Mouse (Mus musculus) liver, adult 2 months (tissue): ENCODE data around the gene Gm28035. TPM values are rescaled to one million over a fixed set of nuclear protein-coding genes. Genes with fewer than 3 reads are reported as not detected.

ENCODE experiments used
- DNase-seq: peaks from one replicate; pipeline ENCODE4 v3.0.0-alpha.2; 2011; ENCODE audit warnings: low read depth, low spot score; ENCODE audit errors: extremely low read depth
- H3K27ac ChIP-seq: fragments of 200-500 bp; replicated peaks from 2 replicates; pipeline ENCODE4 v1.5.1; 2012; ENCODE audit warnings: low read depth, mild to moderate bottlenecking, control low read depth, inconsistent platforms, low read length; ENCODE audit not compliant: insufficient read depth
- H3K27me3 ChIP-seq: fragments of 200-500 bp; 2 replicates; pipeline ENCODE4 v1.6.1; 2012; ENCODE audit warnings: mild to moderate bottlenecking, moderate library complexity, low read length, inconsistent platforms; ENCODE audit not compliant: control insufficient read depth, insufficient read depth
- H3K36me3 ChIP-seq: fragments of 200-500 bp; 2 replicates; pipeline ENCODE4 v1.6.1; 2012; ENCODE audit warnings: low read length, inconsistent platforms; ENCODE audit not compliant: control insufficient read depth, insufficient read depth
- H3K4me1 ChIP-seq: fragments of 200-500 bp; 2 replicates; pipeline ENCODE4 v1.6.1; 2011; ENCODE audit warnings: low read length; ENCODE audit not compliant: control insufficient read depth, insufficient read depth
- H3K4me3 ChIP-seq: fragments of 200-500 bp; 2 replicates; pipeline ENCODE4 v1.5.1; 2011; ENCODE audit warnings: low read depth, mild to moderate bottlenecking, control low read depth, low read length, moderate library complexity; ENCODE audit not compliant: insufficient read depth
- H3K79me2 ChIP-seq: fragments of 200-500 bp; 2 replicates; pipeline ENCODE4 v1.6.1; 2012; ENCODE audit warnings: inconsistent platforms, mild to moderate bottlenecking, low read length, moderate library complexity; ENCODE audit not compliant: control insufficient read depth, insufficient read depth
- H3K9ac ChIP-seq: fragments of 200-500 bp; 2 replicates; pipeline ENCODE4 v1.6.1; 2012; ENCODE audit warnings: low read depth, mild to moderate bottlenecking, control low read depth, inconsistent platforms, low read length
- CTCF ChIP-seq: fragments of 200-500 bp; IDR thresholded peaks from 2 replicates; pipeline ENCODE4 v1.5.1; 2011; ENCODE audit warnings: low read depth, low read length, control low read depth
- POLR2A ChIP-seq: fragments of 200-500 bp; IDR thresholded peaks from 2 replicates; pipeline ENCODE4 v1.6.1; 2011; ENCODE audit warnings: low read length, control low read depth; ENCODE audit not compliant: insufficient read depth; ENCODE audit errors: extremely low read depth
- WGBS: fragments of 180-500 bp; shearing (Covaris S2); methylation state at CpG from one replicate; pipeline ENCODE4 v1.1.7; 2018; 5-methylcytosine and 5-hydroxymethylcytosine counted together
- polyA plus RNA-seq: library from polyadenylated mRNA; depleted of rRNA; stranded (reverse); fragments of >200 nt; gene quantifications from 2 replicates; pipeline ENCODE4 v1.2.3, GENCODE M21; 2012
- total RNA-seq: library from RNA; depleted of rRNA; stranded (reverse); fragments of >200 nt; gene quantifications from 2 replicates; pipeline ENCODE4 v1.2.3, GENCODE M21; 2014

Gene Gm28035
- total and polyA plus RNA-seq, 2 experiments: 5.1 to 8.6 TPM

DNA sequence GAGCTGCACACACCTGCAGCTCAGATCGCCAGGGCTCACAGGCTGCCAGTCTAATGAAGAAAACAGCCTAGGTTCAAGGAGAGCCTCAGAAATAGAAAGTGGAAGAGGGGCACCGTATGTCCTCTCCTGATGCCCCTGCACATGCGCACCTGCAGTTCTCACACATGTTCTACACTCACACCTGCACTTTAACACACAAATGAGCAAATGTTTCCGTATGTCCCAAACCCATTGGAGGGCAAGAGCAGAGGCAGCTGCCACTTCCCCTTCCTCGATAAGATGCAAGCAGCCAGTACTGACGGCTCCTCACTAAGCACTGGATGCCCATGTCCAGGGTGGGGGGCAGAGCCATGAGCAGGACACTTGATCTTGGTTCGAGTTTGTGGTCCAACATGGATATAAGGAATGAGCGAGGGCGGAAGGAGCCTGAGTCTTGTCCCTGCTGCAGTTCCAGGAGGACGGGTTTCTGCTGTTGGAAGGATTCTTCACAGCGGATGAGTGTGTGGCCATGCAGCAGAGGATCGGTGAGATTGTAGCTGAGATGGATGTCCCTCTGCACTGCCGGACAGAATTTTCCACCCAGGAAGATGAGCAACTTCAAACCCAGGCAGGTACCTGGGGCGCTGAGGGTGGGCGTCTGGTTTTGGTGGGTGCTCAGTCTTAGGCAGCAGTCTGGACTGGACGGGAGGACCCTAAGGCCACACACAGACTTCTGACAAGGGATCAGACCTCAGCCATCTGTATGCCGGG is 29.0 kb downstream of the Gm28035 start:
- Histone ChIP-seq H3K27me3 (no peaks in the 10 kb centered on the region), H3K27ac (peak overlapping the region; percentile 98), H3K4me3 (no peak overlapping the region), H3K9ac (no peak overlapping the region), H3K36me3 (peaks cover 13% of the 10 kb centered on the region), H3K79me2 (peaks cover 11% of the 10 kb centered on the region), H3K4me1 (peaks cover 39% of the 10 kb centered on the region)
- WGBS: 80% methylated on average over 17 of the region's 17 CpGs
- no peak for DNase-seq
- no peak for TF ChIP-seq POLR2A
- TF ChIP-seq CTCF: no peak

DNA sequence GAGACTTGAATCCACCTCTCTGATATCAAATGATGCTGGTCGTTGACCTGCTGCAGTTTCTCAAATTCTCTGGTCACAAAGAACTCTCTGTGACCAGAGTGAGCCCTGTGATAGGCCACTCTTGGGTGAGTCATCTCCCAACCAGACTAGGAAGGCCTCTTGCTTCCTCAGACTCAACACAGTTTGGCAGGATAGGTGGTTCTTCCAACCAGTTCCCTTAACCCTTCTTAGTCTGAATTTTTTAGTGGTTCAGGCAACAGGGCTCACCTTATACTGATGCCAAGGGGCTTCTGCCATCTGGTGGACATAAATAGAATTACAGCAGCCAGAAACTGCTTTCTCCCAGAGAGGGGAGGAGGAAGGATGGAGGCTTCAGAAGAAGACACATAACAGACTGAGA is 29.8 kb downstream of the Gm28035 start:
- no peaks in the 10 kb centered on the region for H3K27me3 ChIP-seq
- H3K36me3 ChIP-seq: peaks cover 17% of the 10 kb centered on the region
- peaks cover 32% of the 10 kb centered on the region for H3K4me1 ChIP-seq
- no peak for TF ChIP-seq POLR2A
- TF ChIP-seq CTCF: peak; percentile 27; the same call in 1 of the 2 replicates
- H3K79me2 ChIP-seq: peaks cover 11% of the 10 kb centered on the region
- H3K4me3 ChIP-seq: no peak overlapping the region
- H3K27ac ChIP-seq: peak overlapping the region; percentile 15
- peak; percentile 94 for DNase-seq
- WGBS: 0% methylated on average over 1 of the region's 1 CpGs
- H3K9ac ChIP-seq: no peak overlapping the region

DNA sequence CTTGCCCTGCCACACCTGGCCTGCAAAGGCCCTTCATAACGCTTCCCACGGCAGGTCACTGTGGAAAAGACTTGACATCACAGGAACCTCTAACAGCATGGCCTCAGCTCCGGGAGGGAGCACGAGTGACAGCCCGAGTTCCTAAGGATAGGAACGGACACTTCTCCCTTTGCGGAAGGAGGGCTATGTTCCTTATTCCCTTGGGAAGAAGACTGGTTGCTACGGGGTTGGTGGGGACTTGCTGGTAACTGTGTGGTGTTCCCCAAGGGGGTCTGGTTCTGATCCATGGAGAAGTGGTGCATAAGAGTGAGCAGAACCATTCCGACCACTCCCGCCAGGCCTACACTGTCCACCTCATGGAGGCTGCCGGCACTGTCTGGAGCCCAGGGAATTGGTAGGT is 40.4 kb downstream of the Gm28035 start, which contains the start of gene Gm28038:
TSS of gene Gm28038 (plus strand) at position 301 of the 400 bp plus-strand sequence.
- WGBS: 97% methylated on average over 11 of the region's 11 CpGs
- no peak within 1 kb of the TSS for H3K9ac ChIP-seq

DNA sequence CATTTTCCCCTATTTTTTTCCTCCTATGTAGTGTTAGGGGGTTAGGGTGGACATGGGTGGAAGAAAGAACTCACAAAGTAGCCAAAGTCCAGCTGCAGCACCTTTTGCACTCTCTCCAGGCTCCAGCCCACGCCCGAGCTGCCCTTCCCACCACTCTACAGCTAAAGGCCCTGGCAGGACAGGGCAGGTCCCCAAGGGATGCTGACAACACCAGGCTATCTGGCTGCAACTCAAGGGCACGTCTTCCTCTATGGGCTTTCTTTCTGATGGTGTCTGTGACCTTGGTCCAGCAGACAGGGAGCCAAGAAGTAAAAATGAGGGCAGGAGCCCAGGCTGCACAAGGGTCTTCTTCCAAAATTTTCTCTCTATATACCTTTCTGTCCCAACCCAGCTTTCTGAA is 41.3 kb downstream of the Gm28035 start:
- Histone ChIP-seq H3K27me3 (no peaks in the 10 kb centered on the region), H3K27ac (no peak overlapping the region), H3K9ac (no peak overlapping the region), H3K36me3 (peaks cover 7% of the 10 kb centered on the region; the same call in 1 of the 2 replicates), H3K79me2 (peaks cover 12% of the 10 kb centered on the region; the same call in 1 of the 2 replicates), H3K4me1 (peaks cover 5% of the 10 kb centered on the region), H3K4me3 (no peak overlapping the region)
- 66% methylated on average over 3 of the region's 3 CpGs for WGBS
- no peak for DNase-seq
- no peak for TF ChIP-seq POLR2A

More for the DNA sequence above, 40.4 kb downstream of the Gm28035 start, which contains the start of gene Gm28038:
- TF ChIP-seq POLR2A: no peak
- no peak for TF ChIP-seq CTCF
- Histone ChIP-seq H3K4me1 (peaks cover 5% of the 10 kb centered on the region), H3K27ac (no peak within 1 kb of the TSS), H3K36me3 (peaks cover 7% of the 10 kb centered on the region; the same call in 1 of the 2 replicates), H3K4me3 (no peak within 1 kb of the TSS), H3K27me3 (no peaks in the 10 kb centered on the region), H3K79me2 (peaks cover 5% of the 10 kb centered on the region; the same call in 1 of the 2 replicates)
- no peak for DNase-seq

DNA sequence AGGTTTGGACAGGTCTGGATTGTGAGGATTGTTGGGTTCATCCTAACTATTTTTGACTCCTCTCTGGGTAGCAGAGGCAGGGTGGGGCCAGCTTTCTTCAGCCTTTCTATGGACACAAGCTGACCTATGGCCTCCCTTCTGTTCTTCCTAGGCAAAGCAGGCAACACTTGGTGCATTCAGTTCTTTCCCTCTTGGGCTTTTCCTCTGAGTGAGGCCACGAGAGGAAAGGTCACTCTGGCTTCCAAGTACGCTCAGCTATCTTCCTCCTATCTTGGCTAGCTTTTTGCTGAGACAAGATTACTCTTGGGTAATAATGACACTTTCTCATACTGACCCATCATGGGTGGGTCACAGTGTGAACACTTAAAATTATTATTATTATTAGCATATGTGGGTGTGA is 42.8 kb downstream of the Gm28035 start:
- Histone ChIP-seq H3K27me3 (no peaks in the 10 kb centered on the region), H3K36me3 (peaks cover 2% of the 10 kb centered on the region; the same call in 1 of the 2 replicates), H3K4me1 (peaks cover 8% of the 10 kb centered on the region), H3K27ac (no peak overlapping the region), H3K79me2 (peaks cover 16% of the 10 kb centered on the region; the same call in 1 of the 2 replicates), H3K9ac (no peak overlapping the region), H3K4me3 (no peak overlapping the region)
- no peak for TF ChIP-seq POLR2A
- no peak for TF ChIP-seq CTCF
- WGBS: 70% methylated on average over 2 of the region's 2 CpGs
- DNase-seq: no peak

DNA sequence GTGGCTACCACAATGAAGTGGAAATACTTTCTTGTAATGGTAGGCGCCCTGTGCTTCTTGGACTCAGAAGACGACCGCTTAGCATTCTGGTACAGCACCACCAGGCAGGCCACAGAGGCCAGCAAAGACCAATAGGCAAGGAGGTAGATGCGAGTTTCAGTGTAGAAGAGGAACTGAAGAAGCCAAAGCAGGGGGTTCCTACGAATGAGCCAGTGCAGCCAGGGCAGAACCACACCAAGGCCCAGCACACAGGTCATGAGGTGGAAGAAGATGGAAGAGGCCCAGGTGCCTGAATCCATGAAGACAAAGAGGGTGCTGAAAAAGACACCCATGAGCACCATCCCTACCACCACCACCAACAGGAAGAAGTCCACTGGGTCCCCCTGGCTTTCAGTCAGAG is 44.6 kb downstream of the Gm28035 start:
- Histone ChIP-seq H3K9ac (no peak overlapping the region), H3K27me3 (no peaks in the 10 kb centered on the region), H3K4me1 (peaks cover 8% of the 10 kb centered on the region), H3K79me2 (peaks cover 18% of the 10 kb centered on the region; the same call in 1 of the 2 replicates), H3K4me3 (no peak overlapping the region), H3K27ac (no peak overlapping the region), H3K36me3 (no peaks in the 10 kb centered on the region)
- DNase-seq: no peak
- 93% methylated on average over 5 of the region's 5 CpGs for WGBS
- TF ChIP-seq CTCF (no peak), POLR2A (no peak)
